Mouse (Mus musculus): ENCODE data around the gene Chmp4b. TPM values are rescaled to one million over a fixed set of nuclear protein-coding genes. Genes with fewer than 3 reads are reported as not detected.

The Chmp4b gene
- polyA plus RNA-seq, 1 experiment from 2014 or later, result 25.4 TPM

DNA sequence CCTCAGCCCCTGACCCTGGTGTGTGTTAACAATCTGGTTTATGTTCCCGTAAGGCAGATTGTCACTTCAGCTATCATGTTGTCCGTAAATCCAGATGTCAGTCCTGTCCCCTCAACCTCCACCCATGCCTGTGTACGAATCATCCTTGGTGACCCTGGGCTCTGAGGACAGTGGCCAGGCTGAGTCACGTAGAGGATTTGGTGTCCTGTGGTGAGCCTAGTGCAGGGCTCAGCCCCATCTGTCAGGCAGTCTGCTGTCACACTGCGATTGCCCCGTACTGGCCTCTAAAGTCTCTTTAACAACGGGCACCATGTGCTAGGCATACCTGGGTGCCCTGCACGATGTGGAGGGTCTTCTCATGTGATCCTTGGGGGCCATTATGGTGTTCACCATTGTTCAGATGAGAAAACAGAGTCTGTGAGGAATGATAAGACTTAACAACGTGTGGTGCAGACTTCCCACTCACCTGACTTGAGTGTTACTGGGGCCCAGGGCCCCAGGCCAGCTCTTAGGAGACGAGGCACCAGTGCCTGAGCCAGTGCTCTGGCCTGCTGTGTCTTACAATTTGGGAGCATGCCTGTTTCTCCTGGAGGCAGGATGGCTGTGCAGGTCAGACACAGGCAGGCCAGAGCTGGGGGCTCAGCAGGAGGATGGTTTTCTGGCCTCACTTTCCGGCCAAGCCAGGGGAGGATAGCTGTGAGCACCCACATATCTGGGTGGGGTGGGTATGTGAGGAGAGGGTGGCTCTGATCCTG, 55.2 kb downstream of the Chmp4b start:
- Histone ChIP-seq H3K27me3 (peaks cover 20% of the 10 kb centered on the region), H3K9ac (replicated peaks) (peak overlapping the region; percentile 23; the same call in 1 of the 2 replicates), H3K27ac (no peak overlapping the region), H3K4me3 (replicated peaks) (no peak overlapping the region), H3K4me2 (no peak overlapping the region), H3K9me3 (no peaks in the 10 kb centered on the region), H3K4me1 (replicated peaks) (peaks cover 16% of the 10 kb centered on the region), H3K36me3 (no peaks in the 10 kb centered on the region)
- WGBS, result 43% methylated on average over 11 of the region's 11 CpGs
- no peak for ATAC-seq (ENCODE audit: insufficient number of reproducible peaks, insufficient read depth, low FRiP score, low TSS enrichment, low read depth)

GRCm38 (mm10) chr2:154707284-154707683, 55.8 kb downstream of the Chmp4b start:
- Histone ChIP-seq H3K4me2 (no peak overlapping the region), H3K36me3 (no peaks in the 10 kb centered on the region), H3K27me3 (peaks cover 25% of the 10 kb centered on the region), H3K9ac (replicated peaks) (peak overlapping the region; percentile 23; the same call in 1 of the 2 replicates), H3K27ac (no peak overlapping the region), H3K9me3 (no peaks in the 10 kb centered on the region), H3K4me3 (replicated peaks) (no peak overlapping the region), H3K4me1 (replicated peaks) (peaks cover 22% of the 10 kb centered on the region)
- no peak for ATAC-seq (ENCODE audit: insufficient number of reproducible peaks, insufficient read depth, low FRiP score, low TSS enrichment, low read depth)
- WGBS, result 63% methylated on average over 7 of the region's 7 CpGs

DNA sequence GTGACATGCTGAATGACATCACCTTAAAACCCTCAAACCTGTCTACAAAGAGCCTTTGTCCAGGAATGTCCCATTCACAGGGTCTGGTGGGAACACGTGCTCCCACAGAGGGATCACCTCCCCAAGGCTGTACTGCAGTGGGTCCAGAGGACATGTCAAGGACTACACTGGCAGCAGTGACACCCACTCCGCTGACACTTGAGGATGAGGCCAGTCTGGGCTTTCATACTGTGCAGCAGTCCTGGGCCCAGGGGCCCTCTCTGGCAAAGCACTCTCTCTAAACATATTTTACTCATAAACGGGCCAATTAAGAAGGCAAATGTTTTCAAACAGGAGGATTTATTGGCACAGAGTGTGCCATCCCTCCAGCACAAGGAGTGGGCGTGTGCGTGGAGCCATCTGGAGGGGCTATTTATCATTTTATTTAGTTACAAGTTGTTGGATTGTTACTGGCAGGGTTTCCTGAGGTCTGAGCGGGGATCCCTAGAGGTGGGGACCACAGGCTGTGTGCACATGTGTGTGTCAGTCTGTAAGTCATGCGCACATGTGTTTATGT, 56.4 kb downstream of the Chmp4b start:
- 48% methylated on average over 7 of the region's 7 CpGs for WGBS
- no peak for ATAC-seq (ENCODE audit: insufficient number of reproducible peaks, insufficient read depth, low FRiP score, low TSS enrichment, low read depth)
- no peak overlapping the region for H3K4me2 ChIP-seq
- no peaks in the 10 kb centered on the region for H3K9me3 ChIP-seq
- H3K9ac ChIP-seq (replicated peaks), result no peak overlapping the region
- H3K36me3 ChIP-seq, result no peaks in the 10 kb centered on the region
- H3K27ac ChIP-seq, result no peak overlapping the region
- no peak overlapping the region for H3K4me3 ChIP-seq (replicated peaks)
- peaks cover 25% of the 10 kb centered on the region for H3K27me3 ChIP-seq
- H3K4me1 ChIP-seq (replicated peaks), result peaks cover 25% of the 10 kb centered on the region

DNA sequence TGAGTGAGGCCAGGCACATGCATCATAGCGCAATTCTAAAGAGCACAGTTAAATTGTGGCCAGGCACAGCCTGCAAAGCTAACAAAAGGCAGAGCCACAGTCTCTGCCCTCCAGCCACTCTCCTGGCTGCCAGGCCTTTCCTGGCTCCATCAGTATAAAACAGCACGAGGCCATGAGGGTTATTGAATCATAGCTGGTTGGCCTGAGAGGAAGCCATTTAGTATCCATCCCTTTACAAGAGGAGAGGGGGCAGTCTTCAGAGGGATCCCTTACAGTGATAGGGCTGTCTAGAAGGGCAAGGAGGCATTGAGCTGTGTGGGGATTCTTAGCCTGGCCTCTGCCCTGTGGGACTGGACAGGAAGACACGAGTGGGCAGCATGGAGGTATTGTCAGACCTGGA, 60.2 kb downstream of the Chmp4b start:
- no peak overlapping the region for H3K9ac ChIP-seq (replicated peaks)
- no peak for ATAC-seq (ENCODE audit: insufficient number of reproducible peaks, insufficient read depth, low FRiP score, low TSS enrichment, low read depth)
- H3K4me2 ChIP-seq, result no peak overlapping the region
- no peaks in the 10 kb centered on the region for H3K9me3 ChIP-seq
- peaks cover 18% of the 10 kb centered on the region for H3K27me3 ChIP-seq
- WGBS, result 34% methylated on average over 3 of the region's 3 CpGs
- H3K27ac ChIP-seq, result no peak overlapping the region
- no peaks in the 10 kb centered on the region for H3K36me3 ChIP-seq
- H3K4me3 ChIP-seq (replicated peaks), result no peak overlapping the region
- H3K4me1 ChIP-seq (replicated peaks), result peaks cover 48% of the 10 kb centered on the region

- 46% methylated on average over 5 of the region's 5 CpGs for WGBS
Measured at GRCm38 (mm10) chr2:154712271-154712677, 60.8 kb downstream of the Chmp4b start.

DNA sequence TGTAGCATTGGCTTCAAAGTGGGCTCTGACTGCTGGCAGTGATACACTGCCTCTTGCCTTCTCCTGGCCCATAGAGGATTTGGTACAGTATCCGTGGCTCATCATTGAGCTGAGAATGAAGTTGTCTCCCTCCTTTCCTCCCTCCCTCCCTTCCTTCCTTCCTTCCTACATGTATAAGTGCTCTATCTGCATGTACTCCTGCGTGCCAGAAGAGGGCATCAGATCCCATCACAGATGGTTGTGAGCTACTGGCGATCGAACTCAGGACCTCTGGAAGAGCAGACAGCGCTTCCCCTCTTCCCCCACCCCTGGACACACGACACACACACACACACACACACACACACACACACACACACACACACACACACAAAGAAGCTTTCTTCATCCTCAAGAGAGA, 61.6 kb downstream of the Chmp4b start:
- WGBS, result 66% methylated on average over 5 of the region's 6 CpGs
- ATAC-seq (ENCODE audit: insufficient number of reproducible peaks, insufficient read depth, low FRiP score, low TSS enrichment, low read depth), result no peak
- H3K27me3 ChIP-seq, result peaks cover 15% of the 10 kb centered on the region; the same call in 1 of the 2 replicates

More at GRCm38 (mm10) chr2:154712271-154712677, 60.8 kb downstream of the Chmp4b start:
- Histone ChIP-seq H3K36me3 (no peaks in the 10 kb centered on the region), H3K27me3 (peaks cover 15% of the 10 kb centered on the region; the same call in 1 of the 2 replicates), H3K4me3 (replicated peaks) (no peak overlapping the region), H3K4me1 (replicated peaks) (peaks cover 46% of the 10 kb centered on the region), H3K27ac (no peak overlapping the region), H3K9ac (replicated peaks) (no peak overlapping the region), H3K4me2 (no peak overlapping the region), H3K9me3 (no peaks in the 10 kb centered on the region)
- no peak for ATAC-seq (ENCODE audit: insufficient number of reproducible peaks, insufficient read depth, low FRiP score, low TSS enrichment, low read depth)

GRCm38 (mm10) chr2:154713964-154714363, 62.5 kb downstream of the Chmp4b start:
- Histone ChIP-seq H3K4me3 (replicated peaks) (no peak overlapping the region), H3K9me3 (no peaks in the 10 kb centered on the region), H3K9ac (replicated peaks) (no peak overlapping the region), H3K27ac (peak overlapping the region; percentile 69; the same call in 1 of the 2 replicates), H3K36me3 (no peaks in the 10 kb centered on the region), H3K4me2 (no peak overlapping the region), H3K4me1 (replicated peaks) (peaks cover 38% of the 10 kb centered on the region), H3K27me3 (peaks cover 15% of the 10 kb centered on the region; the same call in 1 of the 2 replicates)
- ATAC-seq (ENCODE audit: insufficient number of reproducible peaks, insufficient read depth, low FRiP score, low TSS enrichment, low read depth), result 0 out of 2 replicates have a peak, but pooled peaks have one; percentile 30
- 49% methylated on average over 3 of the region's 3 CpGs for WGBS

More for the DNA sequence above, 61.6 kb downstream of the Chmp4b start:
- H3K4me2 ChIP-seq, result no peak overlapping the region
- H3K9me3 ChIP-seq, result no peaks in the 10 kb centered on the region
- H3K27ac ChIP-seq, result no peak overlapping the region
- H3K4me3 ChIP-seq (replicated peaks), result no peak overlapping the region
- no peaks in the 10 kb centered on the region for H3K36me3 ChIP-seq
- peaks cover 38% of the 10 kb centered on the region for H3K4me1 ChIP-seq (replicated peaks)
- H3K9ac ChIP-seq (replicated peaks), result no peak overlapping the region

- Histone ChIP-seq H3K27me3 (peaks cover 6% of the 10 kb centered on the region; the same call in 1 of the 2 replicates), H3K4me2 (no peak overlapping the region), H3K4me3 (replicated peaks) (no peak overlapping the region), H3K9me3 (no peaks in the 10 kb centered on the region), H3K9ac (replicated peaks) (no peak overlapping the region), H3K27ac (no peak overlapping the region), H3K4me1 (replicated peaks) (peaks cover 37% of the 10 kb centered on the region), H3K36me3 (no peaks in the 10 kb centered on the region)
- no peak for ATAC-seq (ENCODE audit: insufficient number of reproducible peaks, insufficient read depth, low FRiP score, low TSS enrichment, low read depth)
- WGBS, result 87% methylated on average over 4 of the region's 4 CpGs
Measured at GRCm38 (mm10) chr2:154716586-154716985, 65.1 kb downstream of the Chmp4b start.

DNA sequence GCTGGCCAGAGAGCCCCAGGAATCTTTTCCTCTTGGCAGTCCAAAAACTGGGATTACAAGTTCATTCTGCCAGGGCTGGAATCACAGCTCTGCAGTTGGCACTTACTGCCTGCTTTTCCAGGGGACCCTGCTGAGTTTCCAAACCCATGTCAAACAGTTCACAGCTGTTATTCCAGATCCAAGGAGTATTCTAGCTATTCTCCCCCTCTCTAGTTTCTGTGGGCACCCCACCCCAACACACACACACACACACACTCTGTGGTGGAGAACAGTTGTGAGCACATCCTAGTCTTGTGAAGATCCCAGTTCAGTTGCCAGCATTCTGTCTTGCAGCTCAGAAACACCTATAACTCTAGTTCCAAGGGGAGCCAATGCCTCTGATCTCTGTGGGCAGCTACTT, 65.6 kb downstream of the Chmp4b start:
- ATAC-seq (ENCODE audit: insufficient number of reproducible peaks, insufficient read depth, low FRiP score, low TSS enrichment, low read depth), result no peak
- Histone ChIP-seq H3K27me3 (0 out of 2 replicates have a peak, but pooled peaks cover under 1% of the 10 kb centered on the region), H3K4me2 (no peak overlapping the region), H3K9ac (replicated peaks) (no peak overlapping the region), H3K27ac (no peak overlapping the region), H3K36me3 (no peaks in the 10 kb centered on the region), H3K4me3 (replicated peaks) (no peak overlapping the region), H3K4me1 (replicated peaks) (peaks cover 32% of the 10 kb centered on the region), H3K9me3 (no peaks in the 10 kb centered on the region)

- H3K27me3 ChIP-seq, result no peaks in the 10 kb centered on the region
- no peak overlapping the region for H3K9ac ChIP-seq (replicated peaks)
- no peak overlapping the region for H3K4me2 ChIP-seq
- no peaks in the 10 kb centered on the region for H3K9me3 ChIP-seq
- ATAC-seq (ENCODE audit: insufficient number of reproducible peaks, insufficient read depth, low FRiP score, low TSS enrichment, low read depth), result no peak
- H3K4me3 ChIP-seq (replicated peaks), result no peak overlapping the region
- H3K27ac ChIP-seq, result no peak overlapping the region
- H3K36me3 ChIP-seq, result no peaks in the 10 kb centered on the region
- H3K4me1 ChIP-seq (replicated peaks), result peaks cover 24% of the 10 kb centered on the region
- 80% methylated on average over 12 of the region's 12 CpGs for WGBS
Measured at GRCm38 (mm10) chr2:154718855-154719556, 67.5 kb downstream of the Chmp4b start.

DNA sequence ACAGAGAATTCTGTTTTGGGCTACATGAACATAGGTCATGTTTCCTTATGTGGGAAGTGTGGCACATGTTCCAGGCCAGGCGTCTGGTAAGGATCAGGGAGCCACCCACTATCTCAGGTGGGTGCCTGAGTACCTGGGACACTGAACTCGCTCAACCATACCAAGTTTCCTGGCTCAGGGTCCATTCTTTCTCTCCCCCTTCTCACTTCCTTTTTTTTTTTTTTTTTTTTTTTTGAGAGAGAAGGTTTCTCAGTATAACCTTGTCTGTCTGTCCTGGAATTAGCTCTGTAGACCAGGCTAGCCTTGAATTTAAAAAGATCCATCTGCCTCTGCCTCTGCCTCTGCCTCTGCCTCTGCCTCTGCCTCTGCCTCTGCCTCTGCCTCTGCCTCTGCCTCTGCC, 68.8 kb downstream of the Chmp4b start:
- no peaks in the 10 kb centered on the region for H3K9me3 ChIP-seq
- H3K27ac ChIP-seq, result no peak overlapping the region
- H3K4me3 ChIP-seq (replicated peaks), result no peak overlapping the region
- H3K4me2 ChIP-seq, result no peak overlapping the region
- H3K9ac ChIP-seq (replicated peaks), result no peak overlapping the region
- ATAC-seq (ENCODE audit: insufficient number of reproducible peaks, insufficient read depth, low FRiP score, low TSS enrichment, low read depth), result no peak
- H3K4me1 ChIP-seq (replicated peaks), result peaks cover 13% of the 10 kb centered on the region
- WGBS, result 88% methylated on average over 2 of the region's 2 CpGs
- H3K36me3 ChIP-seq, result no peaks in the 10 kb centered on the region
- no peaks in the 10 kb centered on the region for H3K27me3 ChIP-seq
